Mouse (Mus musculus) ovary, postnatal 10 days (tissue): ENCODE measurements around the gene Baz2b.

ENCODE experiments used
- DNase-seq: peaks from one replicate; pipeline ENCODE4 v3.0.0; 2022; ENCODE audit warnings: low spot score

Gene Baz2b

GRCm38 (mm10) chr2:59955916-59956315, 253.7 kb downstream of the Baz2b start:
- no peak for DNase-seq

DNA sequence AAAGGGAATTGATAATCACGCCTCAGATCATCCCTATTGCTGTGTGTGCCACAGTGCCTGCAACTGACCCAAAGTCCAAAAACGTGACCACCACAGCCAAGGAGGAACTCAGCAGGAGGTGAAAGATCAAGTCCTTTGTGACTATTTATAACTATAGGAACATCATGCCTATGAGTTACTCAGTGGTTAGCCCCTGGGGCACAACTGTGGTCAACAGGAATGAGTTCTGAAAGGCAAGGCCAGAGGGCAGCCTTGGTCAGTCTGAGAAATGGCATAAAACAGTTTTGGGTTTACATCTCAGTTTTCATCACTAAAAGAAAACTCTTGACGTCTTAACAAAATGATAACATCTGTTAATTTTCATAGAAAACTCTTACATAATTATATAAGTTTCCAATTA, 254.8 kb downstream of the Baz2b start:
- DNase-seq: no peak

DNA sequence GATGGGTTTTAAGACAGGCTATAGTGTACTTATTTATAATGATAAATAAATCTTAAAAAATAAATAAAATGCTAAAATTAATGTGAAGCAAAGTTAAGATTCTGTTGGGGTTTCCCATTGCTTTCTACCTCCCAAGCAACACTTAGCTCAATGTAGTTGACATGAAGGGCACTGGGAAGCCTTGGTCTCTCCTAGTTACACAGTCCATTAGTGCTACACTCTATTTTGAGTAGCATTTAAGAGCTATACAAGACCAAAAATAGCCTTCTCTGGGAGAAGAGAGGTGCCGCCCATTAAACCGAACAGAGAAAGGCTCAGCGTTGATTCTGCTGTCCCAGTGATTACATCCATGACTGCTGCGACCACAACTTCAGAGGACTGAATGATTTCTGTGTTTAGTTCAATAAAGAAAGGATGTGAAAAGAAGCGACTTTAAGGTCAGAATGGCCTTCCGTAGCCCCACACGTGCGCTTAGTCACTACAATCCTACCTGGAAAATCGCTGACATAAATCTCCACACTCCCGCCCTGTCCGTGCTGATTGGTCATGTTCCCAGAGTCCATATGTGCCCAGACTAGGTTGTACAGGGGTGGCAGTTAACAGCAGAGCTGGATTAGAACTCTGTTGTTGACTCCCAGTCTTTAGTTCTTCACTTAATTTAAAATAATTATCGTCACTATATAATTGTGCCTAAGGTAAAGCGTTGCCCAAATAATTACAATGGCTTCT, 257.2 kb downstream of the Baz2b start:
- no peak for DNase-seq

DNA sequence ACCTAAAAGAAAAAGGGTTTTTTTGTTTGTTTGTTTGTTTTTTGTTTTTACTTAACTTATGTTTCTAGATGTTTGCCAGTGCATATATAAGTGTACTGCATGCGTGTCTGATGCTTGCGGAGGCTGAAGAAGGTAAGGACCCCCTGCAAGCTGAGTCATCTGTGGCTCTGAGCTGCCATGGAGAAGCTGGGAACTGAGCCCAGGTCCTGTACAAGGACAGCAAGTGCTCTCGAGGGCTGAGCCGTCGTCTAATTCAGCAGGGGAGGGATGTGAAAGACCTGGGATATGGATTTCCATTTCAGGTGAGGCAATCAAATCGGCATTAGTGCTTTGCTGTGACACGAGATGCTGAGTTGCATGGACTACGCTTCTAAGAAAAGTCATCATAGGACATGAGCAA, 257.9 kb downstream of the Baz2b start:
- no peak for DNase-seq

DNA sequence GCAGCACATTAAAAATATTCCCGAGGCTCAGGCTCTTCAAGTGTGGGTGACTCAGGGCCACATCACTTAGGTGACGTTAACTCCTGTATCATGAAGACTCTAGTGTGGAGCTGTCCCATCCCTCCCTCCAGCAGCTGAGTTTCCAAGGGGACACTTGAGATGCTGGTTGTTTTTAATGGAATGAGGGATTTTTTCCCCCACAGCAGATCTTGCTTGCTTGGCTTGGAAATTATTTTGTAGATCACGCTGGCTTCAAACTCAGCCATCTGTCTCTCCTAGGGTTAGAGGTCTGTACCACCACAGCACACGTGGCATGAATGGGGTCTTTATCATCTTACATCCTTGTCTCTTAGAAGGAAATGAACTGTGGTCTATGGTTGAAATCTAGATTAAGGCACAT, 258.5 kb downstream of the Baz2b start:
- no peak for DNase-seq

DNA sequence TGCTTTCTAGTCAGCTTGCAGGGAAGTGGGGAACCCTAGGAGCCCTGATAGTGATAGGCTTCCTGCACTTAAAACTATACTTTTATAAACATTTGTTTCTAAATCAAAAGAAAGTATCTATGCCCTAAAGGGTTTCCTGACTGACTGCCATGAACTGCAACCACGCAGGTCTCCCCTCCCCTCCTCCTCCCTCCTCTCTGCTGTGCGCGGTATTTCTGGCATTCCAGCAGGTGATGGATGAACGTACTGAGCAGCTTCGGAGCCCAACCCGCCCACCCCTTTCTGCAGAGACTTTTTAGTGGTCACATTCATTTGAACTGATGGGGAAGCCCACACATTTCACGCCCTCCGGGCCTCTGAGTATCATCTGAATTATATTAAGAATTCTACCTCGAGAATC, 273.3 kb downstream of the Baz2b start:
- no peak for DNase-seq

DNA sequence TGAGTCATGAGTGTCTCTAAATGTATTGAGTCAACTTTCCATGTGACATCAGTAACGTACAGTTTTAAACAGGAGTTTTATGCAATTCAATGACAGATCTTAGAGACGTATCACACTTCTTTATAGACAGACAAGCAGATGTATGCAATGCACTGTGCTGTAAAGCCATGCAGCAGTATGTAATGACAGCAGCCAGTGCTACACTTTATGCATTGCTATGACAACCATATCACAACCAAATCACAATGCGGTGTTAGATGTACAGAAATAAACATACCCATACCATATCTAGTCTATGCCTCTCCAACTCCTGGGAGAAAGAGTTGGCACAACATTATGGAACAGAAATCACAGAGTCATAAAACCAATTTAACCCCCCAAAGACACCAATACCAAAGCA, 276.5 kb downstream of the Baz2b start:
- no peak for DNase-seq

DNA sequence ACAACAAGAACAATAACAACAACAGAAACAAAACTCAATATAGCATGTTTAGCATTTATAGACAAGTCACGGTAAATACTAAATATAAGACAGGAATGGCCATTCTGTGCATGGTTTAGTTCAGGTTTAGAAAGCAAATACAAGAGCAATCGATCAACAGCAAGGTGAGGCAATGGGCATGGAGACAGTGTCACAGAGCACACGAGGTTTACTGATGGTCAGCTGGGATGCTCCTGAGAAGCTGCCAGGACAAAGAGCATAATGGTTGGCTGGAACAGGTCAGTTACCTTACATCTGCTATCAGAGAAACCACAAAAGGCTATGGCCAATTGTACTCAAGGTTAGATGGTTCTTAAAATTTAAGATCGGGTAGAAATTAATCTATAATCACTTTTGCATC, 277.4 kb downstream of the Baz2b start:
- no peak for DNase-seq

- no peak for DNase-seq
These were observed 296.0 kb downstream of the Baz2b start for GRCm38 (mm10) chr2:59913610-59914009.

GRCm38 (mm10) chr2:59908048-59908447, 301.6 kb downstream of the Baz2b start:
- DNase-seq: no peak

DNA sequence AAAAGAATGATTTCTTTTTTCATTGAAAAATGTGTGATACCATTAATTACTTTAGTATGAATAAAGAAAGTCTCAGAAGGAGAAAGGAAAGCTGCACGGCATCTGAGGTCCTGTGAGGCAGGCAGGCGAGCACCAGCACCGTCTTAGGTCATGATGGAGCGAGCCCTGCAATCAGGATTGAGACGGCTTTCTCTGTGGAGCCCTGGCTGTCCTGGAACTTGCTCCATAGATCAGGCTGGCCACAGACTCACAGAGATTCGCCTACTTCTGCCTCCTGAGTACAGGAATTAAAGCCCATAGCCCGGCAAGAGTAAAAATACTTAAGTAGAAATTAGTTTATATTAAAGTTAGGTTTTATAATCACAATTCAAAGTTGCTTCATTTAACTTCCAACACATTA, 305.6 kb downstream of the Baz2b start:
- no peak for DNase-seq

DNA sequence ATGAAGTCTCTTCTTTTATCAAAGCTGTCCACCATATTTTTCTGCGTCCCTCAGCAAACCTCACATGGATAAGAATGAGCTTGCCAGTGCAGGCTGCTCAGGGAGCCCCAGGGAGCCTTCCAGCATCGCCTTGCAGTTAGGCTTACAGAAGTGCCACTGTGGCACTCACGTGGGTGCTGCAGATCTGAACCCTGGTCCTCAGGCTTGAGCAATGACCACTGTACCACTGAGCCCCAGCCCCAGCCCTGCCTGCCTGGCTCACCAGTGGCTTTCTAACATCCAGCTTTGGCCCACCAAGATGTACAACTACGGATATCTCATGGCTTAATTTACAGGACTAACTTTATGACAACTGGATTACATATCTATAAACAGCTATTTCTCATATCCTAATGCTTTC, 311.0 kb downstream of the Baz2b start:
- no peak for DNase-seq

DNA sequence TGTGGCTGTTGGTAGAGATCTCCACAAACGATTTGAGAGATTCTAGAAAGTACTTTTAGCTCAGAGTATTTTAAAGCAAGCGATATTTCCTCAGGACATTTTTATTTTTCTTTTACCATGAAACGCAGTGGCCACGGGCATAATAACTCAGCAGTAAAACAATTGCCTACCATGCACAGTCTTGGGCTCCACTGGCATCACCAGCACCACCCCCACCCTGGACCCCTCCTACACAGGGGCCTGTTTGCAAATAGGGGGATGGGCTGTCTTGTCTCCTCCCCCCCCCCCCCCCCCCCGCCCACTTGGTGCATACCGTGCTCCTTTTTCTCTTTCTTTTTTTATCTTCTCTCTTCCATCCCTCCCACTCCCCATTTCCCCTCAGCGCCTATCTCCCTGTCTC, 311.5 kb downstream of the Baz2b start:
- no peak for DNase-seq

GRCm38 (mm10) chr2:59896837-59897236, 312.8 kb downstream of the Baz2b start:
- no peak for DNase-seq

GRCm38 (mm10) chr2:59896400-59896799, 313.2 kb downstream of the Baz2b start:
- no peak for DNase-seq

DNA sequence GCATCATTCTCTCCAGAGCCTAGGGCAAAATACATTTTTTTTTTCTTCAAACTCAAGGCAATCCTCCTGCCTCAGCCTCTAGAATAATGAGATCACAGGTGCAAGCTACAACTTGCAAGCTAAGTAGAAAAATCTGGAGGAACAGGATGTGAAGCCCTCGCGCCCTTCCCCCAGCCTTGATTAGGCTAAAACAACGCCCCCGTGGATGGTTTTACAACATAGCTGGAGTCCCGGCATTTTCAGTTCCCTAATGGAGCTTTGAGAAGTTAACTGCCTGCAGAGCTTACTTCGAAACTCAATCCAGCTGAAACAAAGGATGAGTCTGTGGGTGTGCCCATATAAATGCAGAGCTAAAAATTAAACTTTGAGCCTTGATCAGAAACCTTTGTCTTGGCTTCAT, 319.9 kb downstream of the Baz2b start:
- DNase-seq: no peak

- no peak for DNase-seq
These were observed 326.8 kb downstream of the Baz2b start for GRCm38 (mm10) chr2:59882742-59883281.

DNA sequence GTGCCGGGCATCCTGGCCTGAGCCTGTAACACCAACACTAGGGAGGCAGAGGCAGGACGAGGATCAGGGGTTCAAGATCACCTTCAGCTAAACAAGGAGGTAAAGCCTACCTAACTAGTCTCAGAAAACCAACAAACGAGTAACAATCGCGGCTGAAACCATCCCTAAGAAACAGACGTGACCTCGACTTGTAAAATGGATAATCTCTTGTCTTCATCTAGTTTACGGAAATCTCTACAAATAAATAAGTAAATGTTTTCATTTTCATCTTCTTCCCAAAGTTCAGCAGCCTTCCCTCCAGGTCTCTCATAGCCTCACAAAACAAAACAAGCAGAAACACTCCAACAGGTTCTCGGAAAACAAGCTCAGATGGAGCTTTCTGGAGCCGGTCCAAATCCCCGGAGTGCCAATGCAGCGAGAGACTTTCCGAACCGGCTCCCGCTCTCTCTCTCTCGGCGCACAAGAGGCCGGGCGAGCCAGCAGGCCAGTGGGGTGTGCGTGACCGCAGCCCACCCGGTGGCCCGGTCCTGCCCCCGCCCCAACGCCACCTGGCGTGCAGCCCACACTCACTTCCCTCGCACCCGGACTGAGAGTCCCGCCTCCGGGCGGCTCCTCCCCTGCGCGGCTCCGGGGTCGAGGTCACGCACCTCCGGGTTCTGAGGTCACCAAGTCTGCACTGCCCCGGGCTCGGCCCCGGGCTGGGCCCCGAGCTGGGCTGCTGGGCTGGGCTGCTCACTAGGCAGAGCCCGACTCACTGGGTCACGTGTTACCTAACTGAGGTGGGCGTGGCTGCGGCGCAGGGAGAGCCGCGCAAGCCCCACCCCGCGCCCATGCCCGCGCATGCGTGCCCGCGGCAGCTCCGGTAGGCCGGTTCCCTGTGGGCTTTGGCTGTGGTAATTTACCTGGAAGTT, 327.6 kb downstream of the Baz2b start, which contains the start of gene Wdsub1:
Wdsub1 (minus strand) TSS at position 761 of the 911 bp plus-strand sequence.
- peak; percentile 76 for DNase-seq

DNA sequence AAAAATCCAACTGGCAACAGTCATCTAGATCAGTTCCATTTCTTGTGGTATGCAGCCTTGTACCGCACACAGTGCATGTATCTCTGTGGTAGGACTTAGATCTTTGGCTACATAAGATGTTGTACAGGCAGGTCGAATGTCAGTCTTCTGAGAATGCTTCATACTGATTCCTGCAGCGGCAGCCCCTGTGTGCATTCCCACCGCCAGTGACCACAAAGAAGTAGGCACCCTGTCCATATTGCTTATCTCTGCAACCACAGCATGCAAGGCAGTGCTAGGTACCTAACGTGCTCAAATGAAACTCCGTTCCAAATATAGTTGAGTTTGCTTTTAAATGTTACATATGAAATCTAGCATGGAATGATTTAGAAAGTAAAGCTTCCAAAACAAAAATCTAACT, 328.2 kb downstream of the Baz2b start:
- DNase-seq: no peak

- DNase-seq: no peak
These were observed 331.4 kb downstream of the Baz2b start for GRCm38 (mm10) chr2:59878221-59878620.

- DNase-seq: no peak
These were observed 332.3 kb downstream of the Baz2b start for GRCm38 (mm10) chr2:59877335-59877734.

- no peak for DNase-seq
These were observed 333.2 kb downstream of the Baz2b start for GRCm38 (mm10) chr2:59876482-59876881.

DNA sequence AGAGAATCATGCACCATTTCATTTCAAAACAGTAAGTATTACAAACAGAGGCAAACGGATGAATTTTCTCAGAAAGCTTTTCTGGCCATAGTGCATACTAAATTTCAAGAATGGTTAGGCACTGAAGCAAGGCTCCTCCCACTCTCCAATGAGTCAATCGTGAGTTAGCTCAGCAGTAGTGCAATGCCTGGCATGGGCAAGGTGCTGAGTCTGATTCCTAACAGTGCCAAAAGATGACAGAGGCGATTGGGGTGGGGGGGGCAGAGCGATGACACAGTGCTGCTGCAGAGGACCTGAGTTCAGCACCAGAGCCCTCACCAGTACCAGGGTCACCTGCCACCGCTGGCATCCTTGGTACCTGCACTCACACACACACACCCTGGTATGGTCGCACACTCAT, 339.1 kb downstream of the Baz2b start:
- no peak for DNase-seq
